Mouse (Mus musculus) cerebellum, adult 9-10 months (tissue): ENCODE measurements around the gene Gse1.

Experiments used
- DNase-seq: peaks from one replicate; pipeline ENCODE4 v3.0.0; 2022

Gse1 gene

GRCm38 (mm10) chr8:120213229-120213628, 15.0 kb upstream of the Gse1 start:
- no peak for DNase-seq

DNA sequence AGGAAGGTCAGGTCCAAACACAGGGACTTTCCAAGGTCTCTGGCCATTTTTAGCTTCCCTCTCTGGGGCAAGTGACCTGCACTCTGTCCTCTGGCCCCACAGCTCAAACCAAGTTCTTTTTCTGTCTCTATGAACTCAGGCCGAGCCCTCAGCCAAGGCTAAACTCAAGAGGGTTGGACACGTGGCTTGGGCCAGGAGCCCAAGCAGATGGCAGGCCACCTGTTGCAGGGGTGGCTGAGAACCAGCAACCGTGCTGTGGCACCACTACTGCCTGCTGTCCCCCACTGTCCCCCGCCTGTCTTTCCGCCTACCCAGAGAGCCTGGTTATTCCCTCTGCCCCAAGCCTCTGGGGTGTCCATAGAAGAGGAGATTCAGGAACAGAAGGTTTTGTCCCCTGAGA, 14.3 kb upstream of the Gse1 start:
- DNase-seq: peak; percentile 95

GRCm38 (mm10) chr8:120215416-120216141, 12.7 kb upstream of the Gse1 start:
- no peak for DNase-seq

DNA sequence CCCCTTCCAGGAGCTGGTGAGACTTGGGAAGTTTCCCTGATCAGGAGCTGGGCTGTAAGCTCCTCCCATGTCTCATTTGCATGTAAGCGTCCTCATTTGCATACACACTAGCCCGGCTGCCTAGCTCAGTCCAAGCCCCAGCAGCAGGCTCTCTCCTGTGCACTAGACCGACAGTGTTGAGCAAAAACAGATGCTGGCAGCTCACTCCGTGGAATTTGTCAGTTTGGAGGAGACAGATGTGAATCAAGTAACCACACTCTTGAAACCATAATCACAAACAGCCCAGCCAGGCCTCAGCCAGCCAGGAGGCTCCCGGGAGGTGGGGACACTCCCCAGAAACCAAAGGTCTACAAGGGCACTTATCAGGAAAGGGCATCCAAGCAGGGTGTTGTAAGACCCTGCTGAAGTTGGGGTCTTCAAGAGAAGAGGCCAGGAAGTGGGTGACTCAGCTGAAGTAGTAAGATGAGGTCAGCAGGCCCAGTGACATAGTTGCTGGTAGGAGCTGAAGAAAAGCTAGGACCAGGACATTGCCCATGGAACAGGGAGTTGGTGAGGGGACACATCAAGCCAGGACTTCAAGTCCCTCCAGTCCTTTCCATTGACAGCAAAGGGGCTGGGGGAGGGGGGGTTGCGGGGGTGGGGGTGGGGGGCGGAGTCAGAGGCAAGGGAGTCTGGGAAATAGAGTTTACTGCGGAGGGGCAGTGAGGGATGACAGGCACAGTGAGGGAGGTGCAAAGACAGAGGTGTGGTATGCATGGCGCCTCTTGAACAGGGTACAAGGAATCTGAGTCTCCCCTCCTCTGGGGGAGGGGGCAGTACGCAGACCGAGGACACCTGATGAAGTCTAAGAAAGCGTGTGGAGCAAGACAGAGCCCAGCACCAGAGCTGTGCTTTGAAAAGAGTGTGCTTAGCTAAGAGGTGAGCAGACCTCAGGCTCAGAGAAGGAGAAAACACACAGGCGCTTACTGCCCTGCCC, 11.1 kb upstream of the Gse1 start:
- DNase-seq: no peak

DNA sequence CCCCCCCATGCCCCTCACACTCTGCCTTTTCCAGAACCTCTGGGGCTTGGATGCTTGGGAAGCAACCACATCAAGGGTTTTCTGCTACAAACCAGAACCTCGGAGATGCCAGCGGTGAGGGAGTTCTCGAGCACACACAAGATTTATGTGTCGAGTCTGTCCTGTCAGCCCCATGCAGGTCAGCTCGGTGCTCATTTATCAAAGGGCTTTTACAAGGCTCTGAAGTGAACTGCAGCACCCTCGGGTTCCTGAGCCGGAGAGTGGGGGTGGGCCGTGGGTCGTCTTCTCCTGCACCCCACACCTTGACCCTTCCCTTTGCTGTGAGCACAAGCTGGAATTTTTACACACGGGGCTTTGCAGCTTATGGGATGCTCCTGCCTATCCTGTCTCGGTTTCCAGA, 5.7 kb upstream of the Gse1 start:
- no peak for DNase-seq

GRCm38 (mm10) chr8:120224521-120225420, 3.5 kb upstream of the Gse1 start:
- no peak for DNase-seq

DNA sequence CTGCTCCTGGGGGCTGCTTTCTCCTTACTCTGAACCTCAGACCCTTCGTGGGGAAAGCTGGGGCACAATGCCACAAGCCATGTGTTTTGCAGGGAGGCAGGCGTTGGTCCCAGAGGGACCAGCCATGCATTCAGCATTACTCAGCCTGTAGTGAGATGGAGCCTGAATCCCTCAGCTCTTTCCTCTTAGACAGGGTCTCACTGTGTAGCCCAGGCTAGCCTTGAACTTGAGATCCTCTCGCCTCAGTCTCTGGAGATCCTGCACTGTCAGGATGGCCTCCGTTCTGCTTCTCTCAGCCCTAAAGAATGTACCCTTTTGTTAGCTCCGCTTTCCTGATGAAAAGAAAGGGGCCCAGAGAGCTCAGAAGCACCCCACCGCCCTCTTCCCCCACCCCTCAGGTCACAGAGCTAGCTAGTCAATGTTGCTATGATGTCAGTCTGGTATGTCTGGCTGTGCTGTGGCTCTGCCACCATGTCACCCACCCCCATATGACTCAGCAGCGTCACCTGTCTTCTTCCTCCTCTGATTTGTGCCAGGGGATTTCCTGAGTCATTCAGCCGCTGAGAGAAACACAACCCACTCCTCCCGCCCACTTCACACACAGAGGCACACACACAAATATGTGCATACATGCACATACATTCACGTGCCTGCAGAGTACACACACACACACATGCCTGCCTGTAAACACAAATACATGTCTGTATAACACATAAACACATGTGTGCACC, 2.7 kb upstream of the Gse1 start:
- no peak for DNase-seq

DNA sequence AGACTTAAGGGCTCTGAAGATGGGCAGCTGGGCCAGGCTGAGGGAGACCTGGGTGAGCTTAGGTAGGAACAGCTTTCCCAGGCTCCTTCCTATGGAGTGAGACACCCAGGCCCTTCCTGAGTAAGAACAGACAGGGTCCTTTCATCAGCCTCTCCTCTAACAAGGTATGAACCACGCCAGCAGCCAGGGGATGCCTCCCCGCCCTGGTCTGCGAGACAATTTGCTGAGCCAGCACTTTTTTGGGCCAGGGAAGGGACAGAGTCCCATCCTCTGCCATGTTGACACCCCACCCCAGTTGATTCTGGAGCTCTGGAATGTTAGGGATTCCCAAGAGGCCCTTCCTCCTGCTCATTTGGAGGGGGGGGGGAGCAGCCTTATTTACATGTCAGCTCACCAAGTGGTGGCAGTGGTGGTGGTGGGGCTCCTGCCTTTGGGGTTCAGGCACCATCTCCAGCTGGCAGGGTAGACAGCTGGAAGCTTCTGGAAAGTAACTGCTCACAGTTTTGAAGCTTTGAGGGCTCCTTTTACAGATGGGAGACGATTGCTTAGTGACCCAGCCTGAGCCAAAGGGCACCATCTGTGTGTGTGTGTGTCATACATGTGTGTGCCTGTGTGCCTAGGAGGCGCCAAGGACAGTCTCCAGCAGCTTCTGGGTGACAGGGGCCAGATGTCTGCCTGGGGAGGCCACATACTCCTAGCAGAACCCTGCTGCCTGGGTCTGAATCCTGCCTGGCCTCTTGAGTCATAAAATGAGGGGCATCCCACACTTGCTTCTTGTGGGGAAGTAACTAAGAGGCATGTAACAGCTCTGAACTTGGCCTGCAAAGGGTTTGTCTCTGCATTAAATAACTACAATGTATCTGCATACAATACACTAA, 1.3 kb upstream of the Gse1 start:
- DNase-seq: no peak

- no peak for DNase-seq
Measured at GRCm38 (mm10) chr8:120227578-120227876, 729 bp upstream of the Gse1 start.

DNA sequence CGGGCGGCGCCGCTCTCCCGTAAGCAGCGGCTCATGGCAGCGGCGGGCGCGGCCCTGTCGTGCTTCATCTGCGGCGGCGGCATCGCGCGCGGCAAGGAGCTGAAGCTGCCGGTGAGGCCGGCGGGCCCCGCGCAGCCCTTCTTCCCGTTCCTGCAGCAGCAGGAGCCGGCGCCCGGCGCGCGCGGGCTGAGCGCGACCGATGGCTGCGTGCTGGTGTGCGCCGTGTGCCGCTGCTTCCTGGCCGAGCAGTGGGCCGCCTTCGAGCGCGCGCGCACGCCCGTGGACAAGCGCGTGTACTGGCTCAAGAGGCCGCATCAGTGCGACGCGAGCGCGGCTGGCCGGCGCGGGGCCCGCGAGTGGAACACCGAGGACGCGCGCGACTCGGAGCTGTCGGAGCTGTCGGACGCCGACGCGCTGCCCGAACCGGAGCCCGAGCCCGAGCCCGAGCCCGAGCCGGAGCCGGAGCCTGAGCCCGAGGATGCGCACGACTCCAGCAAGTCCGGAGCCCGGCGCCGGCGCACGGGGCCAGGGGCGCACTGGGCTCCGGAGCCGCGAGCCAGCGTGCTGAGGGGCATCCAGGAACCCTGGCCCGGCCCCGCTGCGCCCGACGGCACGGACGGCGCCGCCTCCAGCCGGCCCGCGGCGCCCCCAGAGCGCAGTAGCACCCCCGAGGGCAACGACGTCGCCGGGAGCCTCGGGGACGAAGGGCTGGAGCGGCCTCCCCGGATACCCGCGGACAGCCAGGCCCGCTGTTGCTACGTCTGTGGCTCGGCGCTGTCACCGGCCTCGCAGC, 721 bp downstream of the Gse1 start:
- no peak for DNase-seq

- DNase-seq: no peak
Measured at GRCm38 (mm10) chr8:120229574-120229916, 1.3 kb downstream of the Gse1 start.

DNA sequence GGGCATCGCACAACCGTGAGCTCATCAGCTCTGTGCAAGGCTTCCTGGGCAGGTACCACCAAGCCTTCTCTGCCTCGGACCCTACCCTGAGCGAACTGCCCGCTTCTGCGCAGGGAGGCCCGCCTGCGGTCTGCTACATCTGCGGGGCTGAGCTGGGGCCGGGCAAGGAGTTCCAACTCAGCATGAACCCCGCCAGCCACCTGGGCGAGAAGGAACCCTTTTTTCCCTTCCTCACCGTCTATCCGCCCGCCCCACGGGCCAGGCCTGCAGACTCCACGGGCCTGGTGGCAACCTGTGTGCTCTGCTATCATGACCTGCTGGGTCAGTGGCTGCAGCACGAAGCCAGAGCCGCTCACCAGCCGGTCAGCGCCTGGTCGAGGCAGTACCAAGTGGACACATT, 1.8 kb downstream of the Gse1 start:
- no peak for DNase-seq

- no peak for DNase-seq
Measured at GRCm38 (mm10) chr8:120230715-120231614, 2.7 kb downstream of the Gse1 start.

DNA sequence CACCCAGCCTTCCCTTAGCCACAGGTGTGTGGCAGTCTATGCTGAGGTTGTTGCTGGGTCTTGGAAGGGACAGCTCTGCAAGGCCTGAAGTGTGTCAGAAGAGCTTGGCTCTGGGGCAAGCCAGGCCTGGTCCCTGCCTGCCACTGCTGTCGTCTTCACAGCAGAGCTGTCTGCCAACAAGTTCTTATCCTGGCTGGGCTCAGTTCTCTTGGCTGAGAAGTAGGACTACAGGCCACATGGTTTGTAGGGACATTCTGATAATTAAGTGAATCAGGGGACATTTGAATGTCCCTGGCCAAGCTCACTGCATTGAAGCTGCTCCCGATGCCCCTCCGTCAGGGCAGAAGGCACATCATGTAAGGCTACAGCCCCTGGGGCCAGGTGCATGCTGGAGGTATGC, 3.6 kb downstream of the Gse1 start:
- DNase-seq: no peak

DNA sequence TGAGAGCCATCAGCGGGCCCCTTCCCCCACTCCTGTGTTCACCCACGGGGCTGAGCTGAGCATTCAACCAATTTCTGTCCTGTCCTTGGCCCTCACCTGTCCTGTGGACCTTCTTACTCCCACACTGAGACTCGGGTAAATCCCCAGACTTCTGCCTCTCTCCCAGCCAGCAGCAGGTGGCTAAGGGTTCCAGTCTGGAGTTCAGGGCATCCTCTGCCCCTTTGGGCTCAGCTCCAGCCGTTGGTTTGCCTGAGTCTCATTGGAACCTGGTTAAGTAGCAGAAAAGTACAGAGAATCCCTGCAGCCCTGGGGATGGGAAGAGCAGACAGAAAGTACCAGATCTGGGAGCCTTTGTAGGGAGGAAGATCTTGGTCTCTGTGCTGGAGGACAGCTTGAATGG, 4.1 kb downstream of the Gse1 start:
- DNase-seq: no peak

GRCm38 (mm10) chr8:120232913-120233312, 4.7 kb downstream of the Gse1 start:
- DNase-seq: no peak

- no peak for DNase-seq
Measured at GRCm38 (mm10) chr8:120234457-120234856, 6.2 kb downstream of the Gse1 start.

DNA sequence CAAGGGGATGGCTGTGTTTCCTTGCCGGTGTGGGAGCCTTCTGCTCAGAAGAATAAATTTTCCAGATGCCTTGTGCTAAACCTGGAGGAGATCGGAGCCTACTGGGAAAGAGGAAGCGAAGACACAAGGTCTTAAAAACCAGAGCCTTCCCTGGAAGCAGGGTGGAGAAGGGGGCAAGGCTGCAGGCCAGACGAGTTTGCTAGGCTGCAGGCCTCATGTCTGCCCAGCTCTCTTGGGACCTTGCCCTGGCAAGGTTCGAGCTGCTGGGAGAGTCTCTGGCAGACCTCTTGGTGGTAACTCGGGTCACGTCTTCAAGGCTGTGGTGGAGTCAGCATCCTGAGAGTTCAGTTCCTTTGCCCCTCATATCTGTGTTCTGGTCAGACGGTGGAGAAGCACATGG, 6.6 kb downstream of the Gse1 start:
- no peak for DNase-seq

DNA sequence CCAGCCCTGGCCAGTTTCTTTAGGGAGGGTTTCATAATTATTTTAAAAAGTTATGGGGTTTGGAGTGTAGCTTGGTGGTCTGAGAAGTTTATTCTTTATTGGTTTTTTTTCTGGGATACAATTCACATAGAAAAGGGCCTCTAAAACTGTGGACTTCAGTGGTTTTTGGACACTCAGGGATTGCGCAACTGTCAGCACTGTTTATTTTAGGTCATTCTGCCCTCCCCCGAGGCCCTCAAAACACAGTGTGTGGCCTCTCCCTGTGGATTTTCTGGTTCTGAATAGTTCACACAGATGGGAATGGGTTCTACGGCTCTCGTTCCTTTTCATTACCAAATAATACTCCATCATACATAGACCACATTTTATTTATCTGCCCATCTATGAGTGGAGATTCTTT, 15.0 kb downstream of the Gse1 start:
- no peak for DNase-seq
